Mouse (Mus musculus): Measurements from ENCODE around the gene Hexb.

Gene Hexb

DNA sequence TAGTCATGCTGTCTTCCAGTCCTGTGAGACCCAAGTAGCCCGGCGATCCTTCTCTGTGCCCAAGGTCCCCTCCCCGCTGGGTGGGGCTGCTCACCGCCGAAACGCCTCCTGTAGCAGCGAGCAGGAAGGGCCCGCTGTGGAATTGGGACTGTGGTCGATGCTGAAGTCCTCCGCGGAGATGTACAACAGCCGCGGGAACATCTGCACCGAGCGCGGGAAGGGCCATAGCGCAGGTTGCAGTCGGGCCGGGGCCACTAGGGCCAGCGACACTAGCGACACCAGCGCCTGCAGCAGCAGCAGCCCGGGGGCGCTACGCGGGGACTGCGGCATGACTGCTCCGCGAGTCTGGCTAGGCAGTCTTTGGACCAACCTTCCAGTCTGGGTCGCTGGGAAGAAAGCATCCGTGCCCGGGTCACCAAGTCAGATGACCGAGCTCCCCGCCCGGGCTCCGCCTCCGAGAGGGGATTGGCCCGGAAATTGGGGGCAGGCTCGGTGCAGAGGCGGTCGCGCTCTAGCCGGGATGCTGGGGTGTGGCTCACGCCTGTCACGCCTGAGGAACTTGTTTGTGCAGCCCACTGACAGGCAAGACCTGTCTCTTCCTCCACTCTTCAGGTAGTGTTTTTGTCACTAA, at the start of gene Hexb:
Gene Hexb (minus strand): TSS at position 426 of the 631 bp plus-strand sequence.
- H3K27me3 ChIP-seq (ENCODE audit: insufficient read depth, low read length): no peaks in the 10 kb centered on the region
- peaks cover 17% of the 10 kb centered on the region for H3K36me3 ChIP-seq (ENCODE audit: insufficient read depth, low read length)
- peaks cover 63% of the 10 kb centered on the region for H3K4me1 ChIP-seq (replicated peaks; ENCODE audit: low read depth, low read length)
- TF ChIP-seq CTCF (conservative IDR thresholded peaks at IDR 0.05; ENCODE audit: low read length) (no peak), POU5F1 (IDR thresholded peaks at IDR 0.05; ENCODE audit: borderline replicate concordance, low read length) (no peak), NANOG (IDR thresholded peaks at IDR 0.05; ENCODE audit: borderline replicate concordance, low read length) (no peak)
- H3K9me3 ChIP-seq (ENCODE audit: low read length): no peaks in the 10 kb centered on the region
- H3K4me3 ChIP-seq (replicated peaks; ENCODE audit: low read length): peak within 1 kb of the TSS; percentile 94

- H3K27me3 ChIP-seq (ENCODE audit: insufficient read depth, low read length): no peaks in the 10 kb centered on the region
- no peaks in the 10 kb centered on the region for H3K9me3 ChIP-seq (ENCODE audit: low read length)
- TF ChIP-seq CTCF (conservative IDR thresholded peaks at IDR 0.05; ENCODE audit: low read length) (no peak), NANOG (IDR thresholded peaks at IDR 0.05; ENCODE audit: borderline replicate concordance, low read length) (no peak)
- peaks cover 98% of the 10 kb centered on the region for H3K36me3 ChIP-seq (ENCODE audit: insufficient read depth, low read length)
- H3K4me3 ChIP-seq (replicated peaks; ENCODE audit: low read length): peak overlapping the region; percentile 33; the same call in 1 of the 2 replicates
- H3K4me1 ChIP-seq (replicated peaks; ENCODE audit: low read depth, low read length): peaks cover 99% of the 10 kb centered on the region
These were observed 49.6 kb upstream of the Hexb start for GRCm38 (mm10) chr13:97247754-97248153.

DNA sequence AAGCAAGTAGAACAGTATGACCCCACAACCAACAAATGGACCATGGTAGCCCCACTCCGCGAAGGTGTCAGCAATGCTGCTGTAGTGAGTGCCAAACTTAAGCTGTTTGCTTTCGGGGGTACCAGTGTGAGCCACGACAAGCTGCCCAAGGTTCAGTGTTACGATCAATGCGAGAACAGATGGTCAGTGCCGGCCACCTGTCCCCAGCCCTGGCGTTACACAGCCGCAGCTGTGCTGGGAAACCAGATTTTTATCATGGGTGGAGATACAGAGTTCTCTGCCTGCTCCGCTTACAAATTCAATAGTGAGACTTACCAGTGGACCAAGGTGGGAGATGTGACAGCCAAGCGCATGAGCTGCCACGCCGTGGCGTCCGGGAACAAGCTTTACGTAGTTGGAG, 48.1 kb upstream of the Hexb start:
- H3K9me3 ChIP-seq (ENCODE audit: low read length): no peaks in the 10 kb centered on the region
- no peaks in the 10 kb centered on the region for H3K27me3 ChIP-seq (ENCODE audit: insufficient read depth, low read length)
- H3K36me3 ChIP-seq (ENCODE audit: insufficient read depth, low read length): peaks cover 87% of the 10 kb centered on the region
- peaks cover 93% of the 10 kb centered on the region for H3K4me1 ChIP-seq (replicated peaks; ENCODE audit: low read depth, low read length)
- no peak for TF ChIP-seq POU5F1 (IDR thresholded peaks at IDR 0.05; ENCODE audit: borderline replicate concordance, low read length)
- TF ChIP-seq NANOG (IDR thresholded peaks at IDR 0.05; ENCODE audit: borderline replicate concordance, low read length): no peak
- no peak for TF ChIP-seq CTCF (conservative IDR thresholded peaks at IDR 0.05; ENCODE audit: low read length)
- peak overlapping the region; percentile 49; the same call in 1 of the 2 replicates for H3K4me3 ChIP-seq (replicated peaks; ENCODE audit: low read length)

GRCm38 (mm10) chr13:97245157-97245556, 47.0 kb upstream of the Hexb start:
- no peaks in the 10 kb centered on the region for H3K27me3 ChIP-seq (ENCODE audit: insufficient read depth, low read length)
- H3K9me3 ChIP-seq (ENCODE audit: low read length): no peaks in the 10 kb centered on the region
- H3K36me3 ChIP-seq (ENCODE audit: insufficient read depth, low read length): peaks cover 76% of the 10 kb centered on the region
- peaks cover 82% of the 10 kb centered on the region for H3K4me1 ChIP-seq (replicated peaks; ENCODE audit: low read depth, low read length)
- peak overlapping the region; percentile 49 for H3K4me3 ChIP-seq (replicated peaks; ENCODE audit: low read length)
- TF ChIP-seq POU5F1 (IDR thresholded peaks at IDR 0.05; ENCODE audit: borderline replicate concordance, low read length) (no peak), CTCF (conservative IDR thresholded peaks at IDR 0.05; ENCODE audit: low read length) (no peak), NANOG (IDR thresholded peaks at IDR 0.05; ENCODE audit: borderline replicate concordance, low read length) (no peak)

DNA sequence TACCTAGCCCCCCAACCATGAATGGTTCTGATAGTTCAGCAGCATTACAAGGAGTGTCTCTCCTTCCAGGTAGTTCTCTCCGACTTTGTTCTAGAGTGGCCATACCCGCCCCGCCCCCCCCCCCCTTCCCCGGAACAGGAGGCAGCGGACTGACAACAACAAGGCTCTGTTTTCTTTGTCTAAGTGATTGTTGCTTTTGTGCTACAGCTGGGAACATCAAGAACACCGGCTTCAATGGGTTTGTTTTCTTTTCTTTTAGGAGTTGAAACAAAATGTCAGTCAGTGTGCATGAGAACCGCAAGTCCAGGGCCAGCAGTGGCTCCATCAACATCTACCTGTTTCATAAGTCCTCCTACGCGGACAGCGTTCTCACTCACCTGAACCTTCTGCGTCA, 46.6 kb upstream of the Hexb start:
- Histone ChIP-seq H3K4me3 (replicated peaks; ENCODE audit: low read length) (peak overlapping the region; percentile 97), H3K27me3 (ENCODE audit: insufficient read depth, low read length) (no peaks in the 10 kb centered on the region), H3K9me3 (ENCODE audit: low read length) (no peaks in the 10 kb centered on the region), H3K4me1 (replicated peaks; ENCODE audit: low read depth, low read length) (peaks cover 82% of the 10 kb centered on the region), H3K36me3 (ENCODE audit: insufficient read depth, low read length) (peaks cover 72% of the 10 kb centered on the region)
- TF ChIP-seq POU5F1 (IDR thresholded peaks at IDR 0.05; ENCODE audit: borderline replicate concordance, low read length) (no peak), NANOG (IDR thresholded peaks at IDR 0.05; ENCODE audit: borderline replicate concordance, low read length) (peak; percentile 23; the same call in 1 of the 2 replicates)

- TF ChIP-seq POU5F1 (IDR thresholded peaks at IDR 0.05; ENCODE audit: borderline replicate concordance, low read length): no peak
- no peak for TF ChIP-seq CTCF (conservative IDR thresholded peaks at IDR 0.05; ENCODE audit: low read length)
- TF ChIP-seq NANOG (IDR thresholded peaks at IDR 0.05; ENCODE audit: borderline replicate concordance, low read length): no peak
- peaks cover 66% of the 10 kb centered on the region for H3K36me3 ChIP-seq (ENCODE audit: insufficient read depth, low read length)
These were observed 46.0 kb upstream of the Hexb start for GRCm38 (mm10) chr13:97243962-97244711.

GRCm38 (mm10) chr13:97242716-97243115, 44.6 kb upstream of the Hexb start:
- no peaks in the 10 kb centered on the region for H3K27me3 ChIP-seq (ENCODE audit: insufficient read depth, low read length)
- peak overlapping the region; percentile 97 for H3K4me3 ChIP-seq (replicated peaks; ENCODE audit: low read length)
- peaks cover 52% of the 10 kb centered on the region for H3K36me3 ChIP-seq (ENCODE audit: insufficient read depth, low read length)
- H3K4me1 ChIP-seq (replicated peaks; ENCODE audit: low read depth, low read length): peaks cover 82% of the 10 kb centered on the region
- no peaks in the 10 kb centered on the region for H3K9me3 ChIP-seq (ENCODE audit: low read length)
- TF ChIP-seq CTCF (conservative IDR thresholded peaks at IDR 0.05; ENCODE audit: low read length) (no peak), POU5F1 (IDR thresholded peaks at IDR 0.05; ENCODE audit: borderline replicate concordance, low read length) (no peak), NANOG (IDR thresholded peaks at IDR 0.05; ENCODE audit: borderline replicate concordance, low read length) (no peak)

More at GRCm38 (mm10) chr13:97243962-97244711, 46.0 kb upstream of the Hexb start:
- Histone ChIP-seq H3K4me3 (replicated peaks; ENCODE audit: low read length) (peak overlapping the region; percentile 97), H3K4me1 (replicated peaks; ENCODE audit: low read depth, low read length) (peaks cover 82% of the 10 kb centered on the region), H3K9me3 (ENCODE audit: low read length) (no peaks in the 10 kb centered on the region), H3K27me3 (ENCODE audit: insufficient read depth, low read length) (no peaks in the 10 kb centered on the region)

GRCm38 (mm10) chr13:97241787-97242280, 43.7 kb upstream of the Hexb start:
- Histone ChIP-seq H3K36me3 (ENCODE audit: insufficient read depth, low read length) (peaks cover 43% of the 10 kb centered on the region), H3K9me3 (ENCODE audit: low read length) (no peaks in the 10 kb centered on the region), H3K4me3 (replicated peaks; ENCODE audit: low read length) (peak overlapping the region; percentile 97), H3K27me3 (ENCODE audit: insufficient read depth, low read length) (no peaks in the 10 kb centered on the region), H3K4me1 (replicated peaks; ENCODE audit: low read depth, low read length) (peaks cover 82% of the 10 kb centered on the region)
- TF ChIP-seq CTCF (conservative IDR thresholded peaks at IDR 0.05; ENCODE audit: low read length): no peak
- TF ChIP-seq NANOG (IDR thresholded peaks at IDR 0.05; ENCODE audit: borderline replicate concordance, low read length): no peak
- TF ChIP-seq POU5F1 (IDR thresholded peaks at IDR 0.05; ENCODE audit: borderline replicate concordance, low read length): no peak

All from E14TG2a.4 (cell line).